Mouse (Mus musculus) stomach, postnatal 0 days (tissue): ENCODE data around the gene Cgnl1.

Experiments used
- CTCF ChIP-seq: IDR thresholded peaks from 2 replicates; pipeline ENCODE4 v1.5.1; 2016; ENCODE audit warnings: antibody characterized with exemption, low read depth, mild to moderate bottlenecking, moderate library complexity
- EP300 ChIP-seq: optimal IDR thresholded peaks from 2 replicates; pipeline ENCODE3; 2016; ENCODE audit warnings: antibody characterized with exemption

- no peak for TF ChIP-seq CTCF
- TF ChIP-seq EP300 = no peak
These were observed 133.2 kb downstream of the Cgnl1 start for GRCm38 (mm10) chr9:71638198-71638597.
